Mouse (Mus musculus): ENCODE data around the gene Gm5798. TPM values are rescaled to one million over a fixed set of nuclear protein-coding genes. Genes with fewer than 3 reads are reported as not detected.

Gene Gm5798
- total RNA-seq (2023), result not detected

DNA sequence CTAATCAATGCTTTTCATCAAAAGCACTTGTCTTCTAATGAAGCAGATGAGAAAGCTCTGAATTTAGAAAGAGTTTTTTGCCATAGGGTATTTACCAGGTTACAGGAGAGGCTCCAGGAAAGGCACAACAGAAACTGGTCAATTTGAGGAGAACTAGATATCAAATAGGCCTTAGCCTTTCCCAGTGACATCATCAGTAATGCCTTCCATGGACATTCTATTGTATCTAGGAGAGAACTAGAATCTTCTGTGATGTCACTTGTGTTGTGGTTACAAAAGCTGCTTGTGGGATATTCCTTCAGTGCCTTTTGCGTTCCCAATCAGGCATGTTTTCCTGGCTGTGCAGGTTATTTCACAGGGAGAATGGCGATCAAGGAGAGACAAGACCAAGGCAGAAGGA is at the start of gene Gm5798:
TSS of gene Gm5798 (plus strand) at position 301 of the 400 bp plus-strand sequence.

GRCm38 (mm10) chr14:41386279-41386678 is 37.9 kb downstream of the Gm5798 start, which contains the start of gene Gm7945:
Gene Gm7945 (minus strand): TSS chr14:41386379.

Other genes with a start within 250 kb of the Gm5798 start
- gene Mat1a, start 243.6 kb upstream of the Gm5798 start, total RNA-seq (2023), result not detected
- gene Sftpa1, start 216.8 kb upstream of the Gm5798 start, total RNA-seq (2023), result not detected
- gene Mbl1, start 197.2 kb upstream of the Gm5798 start, total RNA-seq (2023), result not detected
- not detected for gene Sftpd, start 163.5 kb upstream of the Gm5798 start, total RNA-seq (2023)
- not detected for gene Gm2832, start 69.8 kb upstream of the Gm5798 start, total RNA-seq (2023)
- not detected for gene Gm7945, start 37.8 kb downstream of the Gm5798 start, total RNA-seq (2023)
- gene Gm6482, start 59.7 kb downstream of the Gm5798 start, total RNA-seq (2023), result not detected
- not detected for gene Gm7954, start 104.9 kb downstream of the Gm5798 start, total RNA-seq (2023)
- gene Gm3486, start 140.9 kb downstream of the Gm5798 start, total RNA-seq (2023), result not detected
- gene Gm7970, start 207.0 kb downstream of the Gm5798 start, total RNA-seq (2023), result not detected
- gene 1700049E17Rik2, start 224.6 kb downstream of the Gm5798 start, total RNA-seq (2023), result not detected

Data from CD4-positive naive resting alpha-beta T cell, adult 57 days (primary cell).